Mouse (Mus musculus) urinary bladder, postnatal 36 days (tissue): ENCODE measurements around the gene Tle1.

Experiments used
- DNase-seq, 2 experiments: peaks; one replicate each; pipeline ENCODE4 v3.0.0; 2022; ENCODE audit warnings: low spot score in 2 of 2, mixed read lengths in 1 of 2

Gene Tle1

DNA sequence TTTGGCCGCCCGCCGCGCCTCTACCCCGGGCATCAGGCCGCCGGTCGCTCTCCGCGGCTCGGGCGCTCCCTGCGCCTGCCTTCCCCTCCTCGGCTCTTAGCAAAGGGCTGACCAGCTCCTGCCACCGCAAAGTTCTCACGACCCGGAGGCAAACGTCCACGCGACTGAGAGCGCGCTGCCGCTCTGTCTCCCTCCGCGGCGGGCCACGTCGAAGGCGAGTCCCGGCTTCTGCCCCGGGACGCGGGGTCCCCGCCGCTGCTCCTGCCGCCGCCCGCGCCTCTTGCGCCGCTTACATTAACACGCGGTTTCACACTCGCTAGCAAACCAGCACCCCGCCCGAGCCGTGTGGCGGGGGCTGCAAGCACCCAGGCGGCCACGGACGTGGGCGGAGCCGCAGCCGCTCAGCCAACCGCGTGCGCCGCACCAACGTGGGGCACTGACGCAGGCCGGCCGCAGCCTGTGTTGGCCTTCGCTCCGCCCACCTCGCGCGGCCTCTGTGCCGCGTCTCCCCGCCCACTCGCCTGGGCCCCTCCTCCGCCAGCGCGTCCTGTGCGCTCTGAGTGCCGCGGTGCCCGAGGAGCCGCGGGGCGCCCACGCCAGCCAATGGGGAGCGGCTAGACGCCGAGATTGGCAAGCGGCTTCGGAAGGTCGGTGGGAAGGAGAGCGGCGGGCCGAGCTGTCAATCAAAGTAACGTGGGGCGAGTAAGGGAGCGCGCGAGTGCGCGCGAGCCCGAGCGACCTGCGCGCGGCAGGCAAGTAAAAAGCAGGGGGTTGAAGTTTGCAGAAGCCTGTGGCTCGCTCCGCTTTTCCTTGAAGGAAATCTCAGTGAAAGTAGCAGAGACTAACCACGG is at the start of gene Tle1:
TSS of gene Tle1 (minus strand) at position 361 of the 851 bp plus-strand sequence.
- DNase-seq = peak; percentile 99 to 100

DNA sequence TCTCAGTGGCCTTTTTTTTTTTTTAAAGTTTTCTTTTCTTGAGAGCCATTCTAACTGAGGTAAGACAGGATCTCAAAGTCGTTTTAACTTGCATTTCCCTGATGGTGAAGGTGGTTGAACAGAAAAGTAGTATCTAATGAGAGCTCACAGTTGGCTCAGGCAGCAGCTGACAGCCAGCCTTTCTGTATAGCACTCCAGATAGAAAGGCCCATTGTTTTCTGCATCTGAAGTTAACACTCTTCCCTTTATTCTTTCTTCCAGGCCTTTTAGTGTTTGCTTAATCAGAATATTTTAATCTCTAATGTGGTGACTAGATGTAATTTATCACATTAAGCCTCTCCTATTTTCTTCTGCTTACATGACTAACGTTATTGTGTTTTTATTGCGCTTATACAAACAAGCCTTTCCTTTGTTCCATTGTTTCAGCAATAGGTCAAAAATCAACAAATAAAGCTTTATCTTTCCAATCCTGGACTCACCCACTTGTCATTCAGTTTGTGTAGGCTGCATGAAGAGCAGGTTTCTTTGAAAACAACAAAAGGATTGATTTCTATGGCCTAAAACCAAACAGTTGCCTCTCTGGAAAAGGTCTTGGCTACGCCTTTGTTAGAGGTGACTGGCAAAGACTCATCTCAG is 33.0 kb upstream of the Tle1 start:
- no peak for DNase-seq

GRCm38 (mm10) chr4:72232206-72232605 is 31.5 kb upstream of the Tle1 start:
- no peak for DNase-seq

DNA sequence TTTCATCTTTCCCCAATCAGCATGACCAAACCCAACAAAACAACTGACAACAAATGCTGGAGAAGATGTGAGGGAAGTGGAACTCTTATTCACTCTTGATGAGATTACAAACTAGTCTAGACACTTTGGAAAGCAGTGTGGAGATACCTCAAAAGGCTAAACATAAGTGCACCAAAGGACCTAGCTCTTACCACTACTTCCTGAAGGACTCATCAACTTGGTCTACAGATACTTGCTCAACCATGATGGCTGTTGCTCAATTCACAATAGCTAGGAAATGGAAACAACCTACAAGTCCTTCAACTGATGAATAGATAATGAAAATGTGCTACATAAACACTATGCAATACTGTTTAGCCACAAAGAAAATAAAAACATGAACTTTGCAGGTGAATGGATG is 30.1 kb upstream of the Tle1 start:
- no peak for DNase-seq

DNA sequence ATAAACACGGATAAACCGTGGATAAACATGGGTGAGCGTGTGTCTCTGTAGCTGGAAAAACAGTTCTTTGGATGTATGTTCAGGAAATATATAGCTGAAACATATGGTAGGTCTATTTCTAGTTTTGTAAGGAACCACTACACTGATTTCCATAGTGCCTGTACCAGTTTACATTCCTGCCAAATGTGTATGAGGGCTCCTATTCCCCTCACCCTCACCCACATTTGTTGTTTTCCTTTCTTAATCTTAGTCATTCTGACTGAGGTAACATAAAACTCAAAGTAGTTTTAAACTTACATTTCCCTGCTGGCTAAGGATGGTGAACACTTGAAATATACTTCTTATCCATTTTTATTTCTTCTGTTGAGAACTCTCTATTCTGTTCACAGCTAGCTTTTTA is 20.9 kb upstream of the Tle1 start:
- no peak for DNase-seq

- no peak for DNase-seq
Observed at GRCm38 (mm10) chr4:72204420-72205045, 3.8 kb upstream of the Tle1 start.

DNA sequence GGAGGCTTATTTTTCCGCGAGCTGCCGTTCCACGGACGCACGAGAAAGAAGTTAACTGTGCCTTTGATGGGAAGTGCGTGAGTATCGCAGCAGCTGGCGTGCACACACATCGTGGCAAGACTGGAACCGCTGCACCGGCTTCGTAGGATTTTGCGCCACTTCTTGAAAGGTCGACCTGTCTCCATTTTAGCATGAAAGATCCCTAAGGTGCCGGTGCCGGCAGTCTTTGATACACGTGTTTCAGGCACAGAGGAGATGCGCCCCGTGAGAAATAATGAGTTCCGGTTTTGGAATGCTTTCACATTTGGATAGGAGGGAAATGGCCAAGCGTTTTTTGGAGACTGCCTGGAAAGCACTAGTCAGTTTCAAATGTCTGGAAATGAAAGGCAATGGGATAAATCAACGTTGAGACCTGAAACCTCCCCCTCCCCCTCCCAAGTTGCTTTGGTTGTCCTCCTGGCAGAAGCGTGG is 837 bp upstream of the Tle1 start:
- peak; percentile 40 to 45 for DNase-seq

- DNase-seq = peak; percentile 36 to 48
Observed at GRCm38 (mm10) chr4:72199571-72200558, 854 bp downstream of the Tle1 start.

GRCm38 (mm10) chr4:72198877-72199411 is 1.8 kb downstream of the Tle1 start:
- DNase-seq = peak; percentile 77 to 83

GRCm38 (mm10) chr4:72197888-72198605 is 2.7 kb downstream of the Tle1 start:
- DNase-seq = peak; percentile 63 to 78

DNA sequence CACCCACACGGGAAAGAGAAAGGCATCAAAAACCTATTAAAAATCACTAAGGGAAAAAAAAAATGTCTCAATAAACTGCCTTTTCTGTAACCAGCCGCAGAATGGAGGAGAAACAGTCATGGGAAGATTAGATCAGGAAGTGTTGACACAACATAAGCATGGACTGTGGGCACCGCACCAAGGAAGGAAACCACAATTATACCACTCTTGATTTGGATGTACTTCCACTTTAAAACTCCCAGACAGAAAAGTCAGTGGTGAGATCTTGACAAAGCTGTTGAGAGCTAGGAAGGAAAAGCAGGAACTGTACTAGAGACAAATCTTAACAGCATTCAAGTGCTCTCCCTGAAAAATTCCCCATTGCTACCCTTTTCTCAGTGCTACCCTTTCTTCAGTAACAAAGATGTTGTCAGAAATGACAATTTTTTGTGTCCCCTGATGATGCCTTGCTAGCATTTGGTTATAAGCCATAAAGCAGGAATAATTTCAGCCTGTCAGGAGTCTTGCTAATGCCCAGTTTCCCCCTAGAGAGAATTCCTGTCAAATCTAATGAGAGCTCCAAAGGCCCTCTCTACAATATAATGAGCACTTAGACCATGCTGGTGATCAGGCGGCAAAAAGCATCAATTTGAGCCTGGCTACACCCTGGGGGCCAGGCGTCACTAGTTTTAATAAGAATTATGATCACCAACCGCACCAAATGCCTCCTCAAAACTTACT is 5.4 kb downstream of the Tle1 start:
- peak; percentile 24 to 33 for DNase-seq

DNA sequence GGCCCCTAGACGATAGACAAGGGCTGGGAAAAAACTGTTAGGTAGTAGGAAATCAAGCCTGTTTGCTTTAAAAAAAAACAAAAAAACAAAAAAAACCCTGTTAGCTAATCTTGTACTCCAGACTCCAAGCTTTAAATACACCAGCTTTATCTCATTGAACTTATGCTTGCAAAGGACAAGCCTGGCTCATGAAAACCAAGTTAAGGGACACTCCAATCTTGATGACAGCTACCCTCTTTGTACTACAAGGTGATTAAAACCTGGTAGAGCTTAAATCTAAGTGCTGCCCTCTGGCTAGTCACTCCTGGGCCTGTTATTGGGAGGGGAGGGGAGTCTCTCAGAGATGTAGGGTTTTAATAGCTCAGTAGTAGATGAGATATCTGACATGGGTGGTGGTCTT is 7.4 kb downstream of the Tle1 start:
- DNase-seq = no peak

DNA sequence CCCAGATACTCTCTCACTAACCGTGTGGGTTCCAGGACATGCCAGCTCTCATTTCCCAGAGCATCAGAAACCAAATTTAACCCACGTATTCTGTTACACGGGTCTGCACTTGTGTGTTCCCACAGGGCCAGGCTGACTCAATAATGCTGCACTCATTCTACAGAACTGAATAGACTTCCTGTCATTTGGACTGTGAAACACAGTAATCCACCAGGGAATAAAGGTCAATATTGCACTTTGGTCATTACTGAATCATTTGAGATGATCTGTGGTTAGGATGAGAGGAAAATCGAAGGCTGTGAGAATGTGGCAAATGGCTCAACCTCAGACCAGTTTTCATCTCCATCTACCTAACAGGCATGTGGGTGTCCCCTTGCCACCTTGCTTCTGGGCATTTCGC is 16.2 kb downstream of the Tle1 start:
- no peak for DNase-seq

GRCm38 (mm10) chr4:72182343-72182988 is 18.3 kb downstream of the Tle1 start:
- no peak for DNase-seq

GRCm38 (mm10) chr4:72175943-72176342 is 24.8 kb downstream of the Tle1 start:
- no peak for DNase-seq

- no peak for DNase-seq
Observed at GRCm38 (mm10) chr4:72168267-72168666, 32.5 kb downstream of the Tle1 start.

DNA sequence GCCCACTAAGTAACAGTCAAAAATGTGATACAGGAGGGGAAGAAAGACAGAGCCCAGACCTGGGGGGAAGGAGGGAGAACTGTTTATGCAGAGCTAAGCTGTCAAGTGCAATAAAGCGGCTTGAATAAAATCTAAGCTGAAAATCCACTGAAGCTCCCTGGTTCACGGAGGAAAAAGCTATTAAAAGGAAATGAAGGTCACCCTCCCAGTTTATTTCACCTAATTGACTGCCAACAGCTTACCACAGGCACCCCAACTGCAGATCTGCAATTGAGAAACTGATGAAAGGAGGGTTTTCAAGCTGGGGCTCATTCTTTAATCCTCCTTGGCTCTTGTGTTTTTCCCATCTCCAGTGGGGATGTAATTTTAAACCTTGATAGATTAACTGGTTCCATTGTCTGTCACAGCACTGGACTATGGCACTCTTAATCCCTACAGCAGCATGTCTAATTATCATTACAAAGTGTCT is 32.9 kb downstream of the Tle1 start:
- DNase-seq = no peak

DNA sequence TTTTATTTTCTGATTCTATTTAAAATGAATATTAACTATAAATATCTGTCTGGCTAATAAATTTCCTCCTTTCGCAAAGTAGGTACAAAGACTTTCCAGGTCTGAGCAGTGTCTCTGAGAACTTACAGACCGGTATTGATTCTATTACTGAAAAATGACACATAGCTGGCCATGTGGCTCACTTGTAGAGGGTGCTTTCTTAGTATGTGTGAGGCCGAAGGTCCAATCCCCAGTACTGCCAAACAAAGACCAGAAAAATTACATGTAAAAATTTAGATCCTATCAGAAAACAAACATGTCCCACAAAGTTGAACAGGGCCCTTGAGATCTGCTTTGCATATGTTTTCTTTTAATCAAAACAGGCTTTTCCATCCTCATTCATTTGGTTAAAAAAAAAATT is 33.5 kb downstream of the Tle1 start:
- no peak for DNase-seq

DNA sequence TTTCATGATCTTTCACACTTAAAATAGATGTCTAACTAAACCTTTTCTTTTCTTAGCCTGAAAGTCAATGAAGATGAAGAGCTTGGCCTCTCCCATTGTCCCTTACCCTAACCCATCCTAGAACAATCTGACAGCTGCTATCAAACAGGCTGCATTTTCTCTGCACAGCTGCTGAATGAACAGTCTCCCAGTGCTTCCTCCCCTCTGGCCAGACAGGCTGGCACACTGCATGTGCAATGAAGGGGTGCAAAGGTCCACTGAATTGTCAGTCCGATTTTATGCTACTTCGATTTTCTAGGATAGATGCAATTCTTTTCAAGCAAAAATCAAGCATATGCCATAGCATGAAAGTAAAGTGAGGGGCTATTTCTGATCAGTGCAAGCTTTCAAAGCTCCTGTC is 34.2 kb downstream of the Tle1 start:
- no peak for DNase-seq
